Mouse (Mus musculus): ENCODE data around the gene Nup133. TPM values are rescaled to one million over a fixed set of nuclear protein-coding genes. Genes with fewer than 3 reads are reported as not detected.

The Nup133 gene
- total and polyA plus RNA-seq, 2 experiments = 3.1 to 5.4 TPM

DNA sequence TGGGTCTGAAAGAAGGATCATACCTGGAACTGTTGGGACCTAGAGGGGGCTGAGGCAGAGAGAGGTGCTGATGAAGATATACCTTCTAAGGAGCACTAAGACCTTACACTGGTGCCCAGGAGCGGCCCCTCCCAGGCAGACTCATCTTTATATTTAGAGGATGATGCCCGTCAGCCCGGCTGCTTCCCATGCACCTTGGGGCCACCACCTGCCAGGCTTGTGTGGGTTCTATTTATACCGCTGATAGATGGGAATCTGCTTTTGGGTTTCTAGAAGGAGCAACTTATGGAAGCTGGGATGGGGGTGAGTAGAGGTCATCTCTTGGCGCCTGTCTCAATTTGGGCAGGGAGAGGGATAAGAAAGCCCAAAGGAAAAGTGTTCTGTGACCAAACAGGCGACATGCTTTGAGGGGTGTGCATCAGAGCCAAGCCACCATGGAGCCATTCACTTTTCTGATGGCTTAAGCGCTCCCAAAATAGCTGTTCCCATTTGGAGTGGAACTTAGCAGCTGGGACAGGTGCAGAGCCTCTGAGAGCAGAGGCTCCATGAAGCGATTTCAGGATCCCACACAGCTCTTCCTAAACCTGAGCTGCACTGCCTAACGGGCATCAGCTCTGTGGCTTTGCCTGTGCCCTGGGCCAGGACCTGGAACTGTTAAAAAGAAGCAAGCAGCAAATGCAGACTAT lies 53.2 kb downstream of the Nup133 start:
- no peak for DNase-seq (ENCODE audit: extremely low read depth, low read depth, low spot score)
- Histone ChIP-seq H3K9ac (ENCODE audit: low read depth, low read length) (no peak overlapping the region), H3K4me3 (ENCODE audit: insufficient read depth, low read depth, low read length) (no peak overlapping the region), H3K27me3 (ENCODE audit: control insufficient read depth, insufficient read depth, low read length) (peaks cover 16% of the 10 kb centered on the region), H3K4me1 (ENCODE audit: control insufficient read depth, insufficient read depth, low read length) (no peaks in the 10 kb centered on the region), H3K36me3 (ENCODE audit: control insufficient read depth, insufficient read depth, low read length) (no peaks in the 10 kb centered on the region), H3K79me2 (ENCODE audit: control insufficient read depth, insufficient read depth, low read length) (no peaks in the 10 kb centered on the region), H3K27ac (replicated peaks; ENCODE audit: insufficient read depth, low read depth, low read length) (no peak overlapping the region)
- TF ChIP-seq POLR2A (IDR thresholded peaks at IDR 0.05; ENCODE audit: extremely low read depth, insufficient read depth, low read length) (no peak), CTCF (IDR thresholded peaks at IDR 0.05; ENCODE audit: low read depth, low read length) (no peak)
- 68% methylated on average over 9 of the region's 9 CpGs for WGBS

DNA sequence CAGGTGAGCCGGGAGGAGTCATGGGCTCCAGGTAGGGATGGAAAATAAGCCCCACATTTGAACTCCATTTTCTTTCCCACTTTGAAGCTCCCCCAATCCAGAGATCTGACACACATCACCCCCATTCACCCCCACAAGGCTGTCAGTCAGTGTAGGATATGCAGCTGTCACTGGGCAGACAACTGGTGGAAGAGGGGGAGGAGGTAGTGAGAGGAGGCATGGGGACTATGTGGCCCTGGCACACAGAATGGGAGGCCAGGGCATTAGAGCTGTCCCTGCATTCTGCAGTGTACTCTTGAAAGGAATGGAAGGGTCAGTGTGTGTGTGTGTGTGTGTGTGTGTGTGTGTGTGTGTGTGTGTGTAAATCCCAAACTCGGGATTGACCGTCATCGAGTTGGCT lies 53.8 kb downstream of the Nup133 start:
- H3K9ac ChIP-seq (ENCODE audit: low read depth, low read length) = no peak overlapping the region
- no peak overlapping the region for H3K4me3 ChIP-seq (ENCODE audit: insufficient read depth, low read depth, low read length)
- TF ChIP-seq POLR2A (IDR thresholded peaks at IDR 0.05; ENCODE audit: extremely low read depth, insufficient read depth, low read length) = no peak
- TF ChIP-seq CTCF (IDR thresholded peaks at IDR 0.05; ENCODE audit: low read depth, low read length) = no peak
- H3K27me3 ChIP-seq (ENCODE audit: control insufficient read depth, insufficient read depth, low read length) = peaks cover 16% of the 10 kb centered on the region
- H3K4me1 ChIP-seq (ENCODE audit: control insufficient read depth, insufficient read depth, low read length) = no peaks in the 10 kb centered on the region
- H3K36me3 ChIP-seq (ENCODE audit: control insufficient read depth, insufficient read depth, low read length) = no peaks in the 10 kb centered on the region
- H3K79me2 ChIP-seq (ENCODE audit: control insufficient read depth, insufficient read depth, low read length) = no peaks in the 10 kb centered on the region
- no peak for DNase-seq (ENCODE audit: extremely low read depth, low read depth, low spot score)
- WGBS = 60% methylated on average over 4 of the region's 4 CpGs
- no peak overlapping the region for H3K27ac ChIP-seq (replicated peaks; ENCODE audit: insufficient read depth, low read depth, low read length)

DNA sequence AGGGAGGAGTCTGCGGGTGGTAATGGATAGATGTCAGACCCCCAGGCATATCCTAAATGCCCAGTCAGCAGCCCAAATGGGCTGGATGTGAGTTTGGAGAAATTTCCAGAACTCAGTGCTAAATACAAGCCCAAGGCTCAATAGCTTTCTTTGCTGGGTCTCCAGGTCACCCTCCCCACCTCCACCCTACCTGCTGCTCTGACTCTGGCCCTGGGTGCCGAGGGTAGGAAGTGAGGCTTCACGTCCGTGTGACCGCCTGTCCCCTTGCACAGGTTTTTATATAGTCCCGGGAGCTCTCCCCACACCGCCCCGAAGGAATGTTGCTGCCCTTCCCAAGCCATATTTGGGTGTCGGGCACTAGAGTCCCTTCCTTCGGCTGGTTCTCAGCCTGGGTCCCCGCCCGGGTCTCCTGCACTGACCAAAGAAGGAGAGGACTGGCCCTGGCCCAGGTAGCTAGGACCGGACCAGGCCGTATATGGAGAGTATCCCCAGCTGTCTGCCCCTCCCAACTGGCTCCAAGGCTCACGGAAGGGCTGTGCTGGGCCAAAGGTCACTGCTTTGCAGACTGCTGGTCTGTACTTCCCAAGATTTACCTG lies 54.5 kb downstream of the Nup133 start, which contains the start of gene Acta1:
Gene Acta1, minus strand, starts transcription at position 250 of the 596 bp plus-strand sequence.
- Histone ChIP-seq H3K27ac (replicated peaks; ENCODE audit: insufficient read depth, low read depth, low read length) (no peak within 1 kb of the TSS), H3K9ac (ENCODE audit: low read depth, low read length) (no peak within 1 kb of the TSS), H3K79me2 (ENCODE audit: control insufficient read depth, insufficient read depth, low read length) (no peaks in the 10 kb centered on the region), H3K36me3 (ENCODE audit: control insufficient read depth, insufficient read depth, low read length) (no peaks in the 10 kb centered on the region), H3K27me3 (ENCODE audit: control insufficient read depth, insufficient read depth, low read length) (peaks cover 16% of the 10 kb centered on the region), H3K4me3 (ENCODE audit: insufficient read depth, low read depth, low read length) (no peak within 1 kb of the TSS), H3K4me1 (ENCODE audit: control insufficient read depth, insufficient read depth, low read length) (no peaks in the 10 kb centered on the region)
- WGBS = 29% methylated on average over 15 of the region's 15 CpGs
- no peak for TF ChIP-seq CTCF (IDR thresholded peaks at IDR 0.05; ENCODE audit: low read depth, low read length)
- no peak for TF ChIP-seq POLR2A (IDR thresholded peaks at IDR 0.05; ENCODE audit: extremely low read depth, insufficient read depth, low read length)
- no peak for DNase-seq (ENCODE audit: extremely low read depth, low read depth, low spot score)

DNA sequence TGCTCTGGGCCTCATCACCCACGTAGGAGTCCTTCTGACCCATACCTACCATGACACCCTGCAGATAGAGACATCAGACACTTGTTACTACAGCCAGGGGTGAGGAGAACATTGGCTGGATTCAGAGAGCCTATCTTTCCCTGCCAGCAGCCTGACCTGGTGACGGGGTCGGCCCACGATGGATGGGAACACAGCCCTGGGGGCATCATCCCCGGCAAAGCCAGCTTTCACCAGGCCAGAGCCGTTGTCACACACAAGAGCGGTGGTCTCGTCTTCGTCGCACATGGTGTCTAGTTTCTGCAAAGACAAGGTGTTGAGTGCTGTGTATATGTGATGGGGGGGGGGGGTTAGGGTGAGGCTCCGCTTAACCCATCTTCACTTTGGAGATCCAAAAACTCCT lies 55.7 kb downstream of the Nup133 start:
- 82% methylated on average over 11 of the region's 11 CpGs for WGBS
- H3K27me3 ChIP-seq (ENCODE audit: control insufficient read depth, insufficient read depth, low read length) = peaks cover 19% of the 10 kb centered on the region
- no peak overlapping the region for H3K4me3 ChIP-seq (ENCODE audit: insufficient read depth, low read depth, low read length)
- DNase-seq (ENCODE audit: extremely low read depth, low read depth, low spot score) = no peak
- H3K4me1 ChIP-seq (ENCODE audit: control insufficient read depth, insufficient read depth, low read length) = no peaks in the 10 kb centered on the region
- no peak for TF ChIP-seq CTCF (IDR thresholded peaks at IDR 0.05; ENCODE audit: low read depth, low read length)
- no peak for TF ChIP-seq POLR2A (IDR thresholded peaks at IDR 0.05; ENCODE audit: extremely low read depth, insufficient read depth, low read length)
- no peak overlapping the region for H3K9ac ChIP-seq (ENCODE audit: low read depth, low read length)
- no peaks in the 10 kb centered on the region for H3K36me3 ChIP-seq (ENCODE audit: control insufficient read depth, insufficient read depth, low read length)
- H3K79me2 ChIP-seq (ENCODE audit: control insufficient read depth, insufficient read depth, low read length) = no peaks in the 10 kb centered on the region
- no peak overlapping the region for H3K27ac ChIP-seq (replicated peaks; ENCODE audit: insufficient read depth, low read depth, low read length)

DNA sequence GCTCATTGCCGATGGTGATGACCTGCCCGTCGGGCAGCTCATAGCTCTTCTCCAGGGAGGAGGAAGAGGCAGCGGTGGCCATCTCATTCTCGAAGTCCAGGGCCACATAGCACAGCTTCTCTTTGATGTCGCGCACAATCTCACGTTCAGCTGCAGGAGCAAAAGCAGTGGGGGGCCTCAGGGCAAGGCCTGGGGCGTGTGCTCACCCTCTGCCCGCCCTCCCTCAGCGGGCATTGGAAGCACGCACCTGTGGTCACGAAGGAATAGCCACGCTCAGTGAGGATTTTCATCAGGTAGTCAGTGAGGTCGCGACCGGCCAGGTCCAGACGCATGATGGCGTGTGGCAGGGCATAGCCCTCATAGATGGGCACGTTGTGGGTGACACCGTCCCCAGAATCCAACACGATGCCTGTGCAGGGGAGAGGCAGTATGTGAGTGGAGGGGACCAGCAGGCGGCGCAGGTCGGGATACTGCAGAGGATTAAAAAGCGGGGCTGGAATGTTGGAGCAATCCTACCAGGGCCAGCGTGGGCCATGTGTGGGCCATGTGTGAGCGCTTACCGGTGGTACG lies 56.4 kb downstream of the Nup133 start:
- H3K9ac ChIP-seq (ENCODE audit: low read depth, low read length) = no peak overlapping the region
- no peaks in the 10 kb centered on the region for H3K4me1 ChIP-seq (ENCODE audit: control insufficient read depth, insufficient read depth, low read length)
- WGBS = 17% methylated on average over 30 of the region's 30 CpGs
- peaks cover 19% of the 10 kb centered on the region for H3K27me3 ChIP-seq (ENCODE audit: control insufficient read depth, insufficient read depth, low read length)
- no peak overlapping the region for H3K4me3 ChIP-seq (ENCODE audit: insufficient read depth, low read depth, low read length)
- H3K27ac ChIP-seq (replicated peaks; ENCODE audit: insufficient read depth, low read depth, low read length) = no peak overlapping the region
- no peaks in the 10 kb centered on the region for H3K36me3 ChIP-seq (ENCODE audit: control insufficient read depth, insufficient read depth, low read length)
- no peak for DNase-seq (ENCODE audit: extremely low read depth, low read depth, low spot score)
- no peaks in the 10 kb centered on the region for H3K79me2 ChIP-seq (ENCODE audit: control insufficient read depth, insufficient read depth, low read length)
- TF ChIP-seq POLR2A (IDR thresholded peaks at IDR 0.05; ENCODE audit: extremely low read depth, insufficient read depth, low read length) = no peak
- TF ChIP-seq CTCF (IDR thresholded peaks at IDR 0.05; ENCODE audit: low read depth, low read length) = no peak

All from liver, adult 2 months (tissue).